Mouse (Mus musculus) liver, embryonic 14.5 days (tissue): Measurements from ENCODE around the gene Gm20867. TPM values are rescaled to one million over a fixed set of nuclear protein-coding genes. Genes with fewer than 3 reads are reported as not detected.
"Not testable (repeated sequence)": the region's sequence is repeated elsewhere in the genome, so short reads cannot be mapped to it uniquely, and the experiment has no call there.

Experiments used
- ATAC-seq: fragments of 200-750 bp; cut with Nextera tagmentation; 2 replicates; pipeline ENCODE4 v1.8.0; 2017; ENCODE audit warnings: moderate number of reproducible peaks, mild to moderate bottlenecking, moderate library complexity; ENCODE audit not compliant: insufficient read depth
- DNase-seq, 3 experiments: peaks; one replicate each; pipeline ENCODE4 v3.0.0-alpha.2; 2012 to 2013; ENCODE audit warnings: low read depth in 3 of 3, low spot score in 3 of 3
- H3K27ac ChIP-seq: fragments of 300-500 bp; sonication (generic); 2 replicates; pipeline ENCODE4 v1.5.1; 2014; ENCODE audit warnings: moderate library complexity, mild to moderate bottlenecking, control low read depth, inconsistent platforms
- H3K27me3 ChIP-seq: fragments of 300-500 bp; sonication (generic); 2 replicates; pipeline ENCODE4 v1.6.1; 2014; ENCODE audit warnings: mild to moderate bottlenecking, low read length, moderate library complexity; ENCODE audit not compliant: control insufficient read depth, insufficient read depth
- H3K36me3 ChIP-seq: fragments of 300-500 bp; sonication (generic); replicated peaks from 2 replicates; pipeline ENCODE4 v1.6.1; 2014; ENCODE audit warnings: low read depth; ENCODE audit not compliant: control insufficient read depth, insufficient read depth
- H3K4me1 ChIP-seq, 2 experiments: fragments of 200-500 bp in 1 of 2; fragments of 300-500 bp in 1 of 2; sonication (generic) in 1 of 2; replicated peaks; 2 replicates each; pipeline ENCODE4 v1.6.1; 2012 to 2014; ENCODE audit warnings: antibody characterized with exemption in 1 of 2, inconsistent platforms in 1 of 2, low read length in 1 of 2; ENCODE audit not compliant: control insufficient read depth in 2 of 2, insufficient read depth in 2 of 2
- H3K4me2 ChIP-seq: fragments of 300-500 bp; sonication (generic); 2 replicates; pipeline ENCODE4 v1.6.1; 2014; ENCODE audit warnings: low read depth, mild to moderate bottlenecking, control low read depth, moderate library complexity
- H3K4me3 ChIP-seq, 2 experiments: fragments of 200-500 bp in 1 of 2; fragments of 300-500 bp in 1 of 2; sonication (generic) in 1 of 2; 2 replicates each; pipeline ENCODE4 v1.5.1; 2012 to 2014; ENCODE audit warnings: low read depth in 2 of 2, low read length in 2 of 2, mild to moderate bottlenecking in 2 of 2, control low read depth in 1 of 2, inconsistent platforms in 1 of 2, moderate library complexity in 1 of 2; ENCODE audit not compliant: insufficient read depth in 1 of 2
- H3K9ac ChIP-seq: fragments of 300-500 bp; sonication (generic); replicated peaks from 2 replicates; pipeline ENCODE4 v1.6.1; 2014; ENCODE audit warnings: mild to moderate bottlenecking, control low read depth, moderate library complexity
- H3K9me3 ChIP-seq: fragments of 300-500 bp; sonication (generic); 2 replicates; pipeline ENCODE4 v1.6.1; 2016; ENCODE audit warnings: low read length, mixed read lengths; ENCODE audit not compliant: control insufficient read depth
- WGBS: fragments of 180-500 bp; shearing (Covaris S2); extraction: QIAGEN DNeasy Blood & Tissue Kit; methylation state at CpG from one replicate; pipeline ENCODE4 v1.1.7; 2014; ENCODE audit not compliant: insufficient replicate concordance; 5-methylcytosine and 5-hydroxymethylcytosine counted together
- polyA plus RNA-seq, 2 experiments: library from polyadenylated mRNA; depleted of rRNA in 1 of 2; stranded (reverse) in 1 of 2; unstranded in 1 of 2; fragments of >200 nt; fragmentation: Nextera tagmentation in 1 of 2; extraction: Ambion mirVana in 1 of 2; gene quantifications; 2 replicates each; pipeline versions ENCODE4 v1.2.1 to v1.2.3; 2012 to 2014

Gm20867 gene
- not detected in 2 replicates for polyA plus RNA-seq (2012; rRNA removed)
- polyA plus RNA-seq (2014; fragmentation: Nextera tagmentation; extraction: Ambion mirVana): not detected in 2 replicates

DNA sequence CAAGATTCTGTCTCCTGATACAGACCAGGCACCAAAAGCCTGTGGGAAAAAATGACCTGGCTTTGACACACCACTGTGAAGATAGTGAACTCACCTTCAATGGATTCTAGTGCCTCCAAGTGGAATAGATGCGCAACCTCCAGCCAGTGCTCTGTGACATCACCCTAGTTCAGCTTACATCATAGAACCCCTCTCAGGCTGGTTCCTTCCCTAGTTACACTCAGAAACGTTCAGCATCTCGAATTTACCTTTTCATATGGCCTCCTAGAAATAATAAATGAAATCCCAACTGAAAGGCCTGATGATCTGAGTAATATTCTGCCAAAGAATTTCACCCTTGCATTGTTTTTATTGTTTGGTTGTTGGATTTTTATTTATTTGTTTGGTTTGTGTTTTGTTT lies at the start of gene Gm20867:
Gene Gm20867, minus strand, starts transcription at position 101 of the 400 bp plus-strand sequence.
- not testable (repeated sequence) for H3K27ac ChIP-seq, H3K4me2 ChIP-seq, H3K9me3 ChIP-seq, DNase-seq, ATAC-seq, H3K27me3 ChIP-seq, H3K36me3 ChIP-seq, H3K9ac ChIP-seq, H3K4me3 ChIP-seq, H3K4me1 ChIP-seq
- no CpG with 5 or more reads among the region's 3 CpGs for WGBS

Other genes starting within 250 kb of the Gm20867 start
- gene Gm29564, start 249.8 kb upstream of the Gm20867 start, polyA plus RNA-seq (2012; rRNA removed): not detected in 2 replicates
- gene Gm29564, start 249.8 kb upstream of the Gm20867 start, polyA plus RNA-seq (2014; fragmentation: Nextera tagmentation; extraction: Ambion mirVana): not detected in 2 replicates